In genomic region chr7:68266691-68267090, GRCm38 (mm10) we compare ENCODE assay signal across 13 mouse cellular contexts. TPM values are rescaled to one million over a fixed set of nuclear protein-coding genes. Genes with fewer than 3 reads are reported as not detected.
DNase-seq lines count a peak whose midpoint lies in the region; TF ChIP-seq lines count a peak whose summit lies in the region.
"Had no signal": no experiment of that assay in that cellular context is flagged by ENCODE, and none has a peak within 500 bp of the region (broad histone marks: within the 10 kb centered on the region; RNA-seq: fewer than 3 reads in every experiment).

No protein-coding gene starts in this region.

- H3K27ac ChIP-seq in kidney, adult 2 months (ENCODE audit: insufficient read depth, low read depth, low read length) = no peak overlapping the region
- peak overlapping the region; percentile 47; the same call in 1 of the 2 replicates for H3K27ac ChIP-seq in limb, embryonic 10.5 days
- H3K27ac ChIP-seq in layer of hippocampus, adult 2 months = no peak overlapping the region

- no peak for TF ChIP-seq CTCF in kidney, adult 2 months (conservative IDR thresholded peaks at IDR 0.05; ENCODE audit: insufficient read depth, insufficient read length, low read depth, low read length)
- TF ChIP-seq CTCF in layer of hippocampus, adult 2 months (conservative IDR thresholded peaks at IDR 0.05) = no peak

- no peaks in the 10 kb centered on the region for H3K9me3 ChIP-seq in limb, embryonic 10.5 days (replicated peaks)

- H3K4me1 ChIP-seq in kidney, adult 2 months (ENCODE audit: control insufficient read depth, insufficient read depth, low read length) = peaks cover 4% of the 10 kb centered on the region; the same call in 1 of the 2 replicates
- H3K4me1 ChIP-seq in limb, embryonic 10.5 days = peaks cover 54% of the 10 kb centered on the region

- no peaks in the 10 kb centered on the region for H3K27me3 ChIP-seq in kidney, adult 2 months (replicated peaks; ENCODE audit: control insufficient read depth, insufficient read depth, low read length)
- H3K27me3 ChIP-seq in limb, embryonic 10.5 days (ENCODE audit: low read depth, poor library complexity, severe bottlenecking) = peaks cover 12% of the 10 kb centered on the region

- no peak overlapping the region for H3K4me3 ChIP-seq in kidney, adult 2 months (ENCODE audit: insufficient read depth, low read depth, low read length)
- H3K4me3 ChIP-seq in limb, embryonic 10.5 days = no peak overlapping the region
- no peak overlapping the region for H3K4me3 ChIP-seq in layer of hippocampus, adult 2 months

- no peaks in the 10 kb centered on the region for H3K36me3 ChIP-seq in kidney, adult 2 months (ENCODE audit: control insufficient read depth, insufficient read depth, low read length)
- H3K36me3 ChIP-seq in limb, embryonic 10.5 days = no peaks in the 10 kb centered on the region
- H3K36me3 ChIP-seq: G1E had no signal

- peak; percentile 30 for DNase-seq in kidney, adult 2 months
- no peak for DNase-seq in kidney, postnatal 4 days
- DNase-seq in NIH3T3 (ENCODE audit: low read depth) = peak; percentile 70
- peak; percentile 67 for DNase-seq in embryo, embryonic 11 days
- no peak for DNase-seq in limb, embryonic 10.5 days (ENCODE audit: low spot score)
- DNase-seq in left cerebral cortex, postnatal 4 days = no peak
- DNase-seq in layer of hippocampus, adult 2 months (ENCODE audit: low spot score in 2 of 2) = no peak
- DNase-seq: adrenal gland, adult 8-10 months; layer of hippocampus, postnatal 36 days; liver, postnatal 0 days; thymus, postnatal 25 days had no signal

- WGBS in kidney, adult 2 months = 16% methylated on average over 6 of the region's 6 CpGs
- 29% methylated on average over 6 of the region's 6 CpGs for WGBS in limb, embryonic 10.5 days

- TF ChIP-seq POLR2A in kidney, adult 2 months (IDR thresholded peaks at IDR 0.05; ENCODE audit: low read depth, low read length) = no peak

- intact Hi-C loops in left cerebral cortex, postnatal 4 days (cut with DNase I) = no loop called here

RNA-seq across cellular contexts. Expression of gene Pgpep1l, which starts 2.7 kb away (rescaled TPM):
- 0.16 and 1.1 TPM in 2 replicates for polyA plus RNA-seq in kidney, adult 2 months (2012; rRNA removed)
- polyA plus RNA-seq in limb, embryonic 10.5 days (2016; fragmentation: Nextera tagmentation; extraction: Ambion mirVana) = not detected in 2 replicates
- total RNA-seq in left cerebral cortex, postnatal 4 days (2021) = not detected
- total RNA-seq in layer of hippocampus, adult 2 months (2021) = 1 to 10 TPM; 3.2 to 3.6 TPM
- total RNA-seq: G1E; monocyte, adult 5-6 weeks had no signal
- polyA plus RNA-seq: liver, postnatal 0 days had no signal

RNA-seq across cellular contexts. Expression of gene Fam169b, which starts 6.9 kb away (rescaled TPM):
- polyA plus RNA-seq in kidney, adult 2 months (2012; rRNA removed) = 7.9 and 11.3 TPM in 2 replicates
- 0.36 and 1.2 TPM in 2 replicates for polyA plus RNA-seq in limb, embryonic 10.5 days (2016; fragmentation: Nextera tagmentation; extraction: Ambion mirVana)
- total RNA-seq in left cerebral cortex, postnatal 4 days (2021) = under 1 TPM; 0.12 to 0.22 TPM
- total RNA-seq in layer of hippocampus, adult 2 months (2021) = 1 to 10 TPM in 1 of 2 experiments, under 1 TPM in 1; 0.64 to 1.1 TPM
- polyA plus RNA-seq: G1E had no signal

Comparison
In these comparisons a context has a peak if more than half of its experiments do, and no peak if none do; other contexts are left out.
1. DNase-seq: peak in kidney, adult 2 months (single experiment), NIH3T3 (single experiment) and embryo, embryonic 11 days (single experiment); none in kidney, postnatal 4 days (0 of 2), limb, embryonic 10.5 days (single experiment), left cerebral cortex, postnatal 4 days (single experiment) and layer of hippocampus, adult 2 months (0 of 2).